Mouse (Mus musculus) spleen, postnatal 10 days (tissue): ENCODE measurements around the gene Ica1.

Experiments used
- DNase-seq, 2 experiments: peaks; one replicate each; pipeline ENCODE4 v3.0.0; 2021 to 2022; ENCODE audit warnings: low spot score in 2 of 2

Ica1 gene

DNA sequence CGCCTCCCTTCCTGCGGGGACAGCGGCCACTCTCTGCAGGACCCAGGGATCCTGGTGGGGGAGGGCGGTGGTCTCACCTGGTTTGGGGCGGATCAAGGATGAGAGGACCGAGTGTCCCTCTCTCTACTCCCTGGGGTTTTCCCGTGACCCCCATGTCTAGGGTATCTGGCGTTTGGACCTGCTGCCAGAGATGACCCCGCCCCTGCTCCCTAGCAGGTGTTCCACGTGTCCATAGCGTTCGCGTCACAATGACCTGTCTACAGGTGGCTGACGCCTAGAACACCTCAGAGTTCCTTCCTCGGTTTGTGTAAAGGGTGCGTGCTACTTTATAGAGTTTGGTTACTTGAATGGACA, at the start of gene Ica1:
TSS of gene Ica1 (minus strand) at position 193 of the 354 bp plus-strand sequence.
- no peak for DNase-seq

DNA sequence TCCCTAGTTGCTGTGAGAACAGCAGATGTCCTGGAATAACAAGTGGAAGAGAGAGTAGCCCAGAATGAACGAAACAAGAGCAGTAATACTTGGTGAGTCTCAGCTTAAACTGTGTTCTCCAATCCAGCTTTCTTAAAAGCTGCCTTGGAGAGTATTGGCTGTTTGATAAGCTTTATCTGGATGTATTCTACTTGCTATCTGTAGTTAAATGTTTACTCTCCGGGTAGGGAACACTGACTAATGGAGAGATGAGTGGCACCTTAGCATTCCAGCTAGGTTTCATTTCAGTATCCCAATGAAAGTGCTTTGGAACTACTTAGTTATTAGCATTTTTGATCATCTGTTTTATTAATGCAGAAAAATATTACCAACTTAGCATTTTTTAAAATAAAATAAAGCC, 41.6 kb upstream of the Ica1 start:
- DNase-seq = no peak

DNA sequence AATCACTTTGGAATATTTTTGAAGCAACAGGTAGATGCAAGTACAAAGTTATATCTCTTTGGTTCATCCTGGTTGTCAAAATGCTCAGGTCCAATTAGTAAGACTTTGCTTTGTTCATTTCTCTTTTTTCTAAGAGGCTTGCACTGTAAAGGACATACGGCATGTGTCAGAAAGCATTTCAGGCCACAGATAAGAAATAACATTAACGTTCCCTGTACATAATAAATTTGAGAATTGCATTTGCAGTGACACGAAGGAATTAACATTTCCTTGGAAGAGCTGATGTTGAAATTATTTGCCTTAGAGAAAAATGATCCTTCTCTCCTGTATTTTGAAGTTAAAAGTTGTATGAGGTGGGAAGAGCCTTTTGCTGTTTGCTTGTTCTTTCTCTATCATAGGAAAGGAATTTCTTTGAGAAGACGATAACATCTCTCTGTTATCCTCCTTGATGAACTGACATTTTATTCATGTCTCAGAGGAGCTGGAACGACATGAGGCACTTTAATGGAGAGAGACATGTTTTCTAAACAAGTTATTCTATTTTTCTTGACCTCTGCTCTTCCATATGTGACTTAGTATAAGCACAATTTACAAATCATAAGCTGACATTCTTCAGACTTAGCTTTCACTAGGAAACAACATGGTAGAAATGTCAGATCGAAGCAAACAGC, 36.2 kb upstream of the Ica1 start:
- no peak for DNase-seq

DNA sequence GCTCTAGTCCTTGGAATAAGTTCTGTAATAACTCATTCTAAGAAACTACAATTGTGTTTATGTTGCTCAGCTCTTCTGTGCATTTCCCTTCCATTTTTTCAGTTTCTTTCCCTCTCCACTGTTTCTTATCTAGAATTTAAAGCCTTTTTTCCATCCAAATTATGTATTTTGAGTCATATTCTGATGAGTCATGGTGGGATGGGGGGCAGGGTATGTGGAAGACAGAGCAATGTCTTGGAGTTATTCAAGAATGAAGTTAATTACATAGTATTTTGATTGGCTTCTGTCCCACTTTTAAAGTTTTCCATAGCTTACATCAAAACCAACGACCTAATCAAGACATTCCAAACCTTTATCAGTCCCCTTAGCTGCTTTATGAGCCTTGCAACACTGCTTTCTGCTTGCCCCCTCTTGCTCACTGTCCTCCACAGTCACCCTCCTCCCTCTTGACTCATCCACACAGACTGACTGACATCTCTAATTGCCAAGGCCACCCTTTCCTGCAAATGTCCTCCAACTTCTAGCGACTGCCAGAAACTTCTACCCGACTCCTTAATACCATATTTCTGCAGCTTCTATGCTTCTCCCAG, 24.4 kb upstream of the Ica1 start:
- no peak for DNase-seq

DNA sequence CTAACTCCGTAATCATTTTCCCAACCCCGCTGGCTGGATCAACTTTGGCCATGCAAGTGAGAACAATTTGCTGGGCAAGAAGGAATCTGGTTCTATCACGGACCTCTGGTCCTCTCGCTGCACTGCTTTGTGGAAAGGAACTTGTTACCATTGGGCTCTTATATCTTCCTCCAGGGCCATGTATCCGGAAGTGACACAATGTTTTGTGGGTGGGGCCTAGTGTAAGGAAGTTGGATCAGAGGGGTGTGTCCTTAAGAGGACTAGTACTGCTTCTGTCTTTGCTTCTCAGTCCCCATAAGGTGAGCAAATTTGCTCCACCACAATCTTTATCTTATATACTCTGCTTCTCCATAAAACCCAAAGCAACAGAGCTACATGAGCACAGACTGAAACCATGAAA, 14.1 kb upstream of the Ica1 start:
- DNase-seq = no peak

DNA sequence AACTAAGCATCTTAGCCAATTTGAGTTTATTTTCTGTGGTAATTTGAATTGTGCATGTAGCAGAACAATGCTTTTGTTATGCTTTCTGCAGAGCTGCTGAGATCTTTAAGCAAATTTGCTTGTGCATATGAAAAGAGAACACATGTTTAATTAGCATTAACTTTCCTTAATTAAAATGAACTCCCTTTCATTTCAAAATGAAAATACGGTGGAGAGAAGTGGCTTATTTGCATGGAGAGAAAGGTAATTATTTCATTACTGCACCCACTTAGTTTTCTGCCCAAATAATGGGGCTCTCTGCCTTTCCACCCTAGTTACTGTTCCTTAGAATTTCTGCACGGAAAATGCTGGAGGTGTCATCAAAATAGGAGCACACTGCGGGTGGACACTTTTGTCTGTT, 13.5 kb upstream of the Ica1 start:
- no peak for DNase-seq

DNA sequence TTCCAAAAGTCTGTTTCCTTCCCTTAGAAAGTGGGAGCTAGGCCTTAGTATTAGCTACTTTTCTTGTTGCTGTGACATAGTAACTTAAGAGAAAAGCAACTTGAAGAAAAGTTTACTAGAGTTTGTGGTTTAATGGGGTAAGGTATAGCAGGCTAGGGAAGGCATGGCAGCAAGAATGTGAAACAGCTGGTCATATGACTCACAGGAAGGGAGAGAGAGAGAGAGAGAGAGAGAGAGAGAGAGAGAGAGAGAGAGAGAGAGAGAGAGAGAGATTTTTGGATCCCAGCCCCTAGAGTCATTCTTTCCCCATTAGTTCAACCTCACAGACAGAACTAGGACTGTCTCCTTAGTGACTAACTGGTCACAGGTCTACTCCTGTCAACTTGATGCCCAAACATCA, 2.3 kb upstream of the Ica1 start:
- DNase-seq = no peak

DNA sequence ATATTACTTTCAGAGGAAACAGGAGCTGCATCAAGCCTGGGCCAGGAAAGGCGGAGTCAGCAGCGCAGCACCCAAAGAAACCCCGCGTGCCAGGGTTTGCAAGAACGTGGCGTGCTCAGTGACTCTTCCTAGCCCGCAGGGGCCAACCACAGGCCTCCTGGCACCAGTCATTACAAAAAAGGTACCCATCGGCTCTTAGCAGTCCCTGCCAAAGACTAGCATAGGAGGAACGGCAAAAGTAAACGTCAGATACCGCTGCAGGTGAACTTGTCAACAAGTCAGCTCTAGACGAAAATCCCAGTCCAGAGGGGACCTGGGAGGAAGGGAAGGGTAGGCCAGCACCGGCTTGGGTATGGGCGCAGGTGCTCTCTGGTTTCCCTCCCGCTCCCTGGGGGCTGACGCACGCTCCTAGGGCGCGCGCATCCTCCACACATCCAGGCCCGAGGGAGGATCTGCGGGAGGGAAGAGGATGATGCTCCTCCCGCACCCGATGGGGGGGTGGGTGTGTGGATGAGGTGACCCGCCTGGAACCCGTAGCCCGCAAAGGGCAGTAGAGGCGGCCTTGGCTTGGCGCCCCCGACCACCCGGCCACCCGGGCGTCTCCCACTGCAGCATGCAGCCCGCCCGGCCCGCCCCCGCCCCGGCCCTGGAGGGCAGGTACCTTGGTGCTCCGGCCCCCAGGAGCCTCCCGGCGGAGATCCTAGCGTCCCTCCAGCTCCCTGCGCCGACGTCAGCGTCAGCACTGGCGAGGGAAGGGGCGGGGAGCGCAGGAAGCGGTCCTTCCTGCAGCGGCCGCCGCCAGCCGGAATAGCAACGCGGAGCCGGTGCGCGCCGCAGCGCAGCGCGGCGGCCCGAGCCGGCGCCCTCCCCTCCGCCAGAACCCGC, 635 bp downstream of the Ica1 start:
- peak in 1 of 2 experiments; percentile 21 for DNase-seq

DNA sequence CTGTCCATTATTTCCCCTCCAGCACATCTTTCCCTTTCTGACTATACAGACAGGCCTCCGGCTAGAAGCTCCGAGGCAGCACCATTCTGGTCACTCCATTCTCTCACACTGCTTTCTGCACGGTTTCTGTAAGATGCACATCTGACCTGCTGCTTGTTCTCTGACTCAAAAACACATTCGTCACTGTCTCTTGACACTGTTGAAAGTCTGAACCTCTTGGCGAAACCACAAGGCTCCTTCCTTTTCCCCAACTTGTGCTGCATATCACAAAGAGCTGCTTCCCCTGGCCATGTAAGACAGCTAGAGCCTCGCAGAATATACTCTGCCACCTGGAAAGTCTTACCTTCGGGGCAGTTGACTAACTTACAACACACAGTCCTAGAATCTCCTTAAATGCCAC, 6.7 kb downstream of the Ica1 start:
- DNase-seq = no peak

DNA sequence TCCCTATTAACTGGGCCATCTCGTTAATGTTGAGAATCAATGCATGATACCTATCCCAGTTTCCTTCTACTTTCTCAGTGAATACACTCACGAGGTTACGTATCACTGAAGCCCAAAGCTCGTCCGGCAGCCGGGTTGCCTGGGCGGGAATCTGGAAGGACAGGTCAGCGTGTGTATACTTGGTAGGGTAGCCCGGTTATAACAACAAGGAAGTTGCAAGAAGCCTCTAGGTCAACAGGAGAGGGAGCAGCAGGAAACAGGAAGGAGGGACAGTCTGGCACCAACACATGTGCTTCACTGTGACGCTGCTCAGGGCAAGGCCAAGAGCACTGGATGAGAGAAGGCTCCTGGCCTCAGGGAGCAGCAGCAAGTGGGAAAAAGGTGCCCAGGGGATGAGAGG, 7.9 kb downstream of the Ica1 start:
- DNase-seq = no peak

DNA sequence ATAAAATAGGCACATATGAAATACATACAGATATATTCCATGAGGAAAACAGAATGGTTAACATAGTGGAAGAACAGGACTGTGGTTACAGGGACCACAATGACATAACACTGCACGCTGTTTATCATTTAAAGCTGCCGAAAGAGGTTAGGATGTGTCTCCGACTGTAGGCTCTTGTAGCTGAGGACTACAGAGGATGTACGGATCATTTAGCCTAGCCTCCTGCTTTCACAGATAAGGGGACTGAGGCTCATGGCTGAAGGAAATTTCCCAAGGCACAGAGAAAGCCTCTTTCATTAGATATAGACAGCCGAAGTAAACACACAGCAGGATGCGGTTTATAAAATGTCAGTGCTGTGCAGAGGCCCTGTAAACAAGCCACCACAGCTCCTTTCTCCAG, 8.5 kb downstream of the Ica1 start:
- no peak for DNase-seq

DNA sequence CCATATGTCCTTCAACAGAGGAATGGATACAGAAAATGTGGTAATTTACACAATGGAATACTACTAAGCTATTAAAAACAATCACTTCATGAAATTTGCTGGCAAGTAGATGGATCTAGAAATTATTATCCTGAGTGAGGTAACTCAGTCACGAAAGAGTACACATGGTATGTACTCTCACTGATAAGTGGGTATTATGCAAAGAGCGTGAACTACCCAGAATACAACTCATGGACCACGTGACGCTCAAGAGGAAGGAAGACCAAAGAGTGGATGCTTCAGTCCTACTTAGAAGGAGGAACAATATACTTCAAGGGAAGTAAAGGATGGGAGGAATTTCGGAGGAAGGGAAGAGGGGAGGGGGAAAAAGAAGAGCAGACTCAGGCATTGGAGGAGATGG, 11.6 kb downstream of the Ica1 start:
- DNase-seq = no peak

DNA sequence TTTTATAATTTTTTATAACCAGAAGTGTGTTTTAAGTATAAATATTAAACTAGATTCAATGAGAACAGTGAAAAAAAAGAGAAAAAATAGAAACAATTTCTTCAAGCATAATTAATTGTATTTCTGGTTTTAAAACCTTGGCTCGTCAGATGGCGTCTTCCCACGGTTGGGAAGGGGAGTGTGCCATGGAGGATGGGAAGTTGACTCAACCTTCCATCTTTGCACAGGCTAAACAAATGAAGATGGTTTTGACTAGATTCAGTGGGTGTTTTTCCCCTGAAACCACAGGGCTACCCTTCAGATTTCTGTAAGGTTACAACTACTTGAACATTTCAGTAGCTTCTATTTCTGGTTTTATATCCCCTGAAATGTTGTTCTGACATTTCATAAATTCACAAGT, 12.5 kb downstream of the Ica1 start:
- no peak for DNase-seq

DNA sequence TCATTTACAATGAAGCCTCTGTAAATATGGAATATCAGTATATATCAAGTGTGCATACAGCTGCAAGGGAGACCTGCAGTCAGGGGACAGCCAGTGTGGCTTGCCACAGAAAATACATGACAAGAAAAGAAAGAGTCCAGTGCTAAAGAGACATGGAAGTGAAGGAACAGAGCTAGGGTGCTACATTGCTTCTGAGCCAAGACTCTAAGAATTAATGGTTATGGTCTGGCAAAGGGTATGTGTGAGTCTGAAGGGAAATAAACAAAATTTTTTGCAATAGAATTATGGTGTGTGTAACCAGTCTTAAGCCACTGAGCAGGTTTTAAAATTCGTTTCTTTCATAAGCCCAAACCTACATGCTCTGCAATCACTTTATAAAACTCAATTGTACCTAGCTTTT, 13.2 kb downstream of the Ica1 start:
- DNase-seq = no peak

DNA sequence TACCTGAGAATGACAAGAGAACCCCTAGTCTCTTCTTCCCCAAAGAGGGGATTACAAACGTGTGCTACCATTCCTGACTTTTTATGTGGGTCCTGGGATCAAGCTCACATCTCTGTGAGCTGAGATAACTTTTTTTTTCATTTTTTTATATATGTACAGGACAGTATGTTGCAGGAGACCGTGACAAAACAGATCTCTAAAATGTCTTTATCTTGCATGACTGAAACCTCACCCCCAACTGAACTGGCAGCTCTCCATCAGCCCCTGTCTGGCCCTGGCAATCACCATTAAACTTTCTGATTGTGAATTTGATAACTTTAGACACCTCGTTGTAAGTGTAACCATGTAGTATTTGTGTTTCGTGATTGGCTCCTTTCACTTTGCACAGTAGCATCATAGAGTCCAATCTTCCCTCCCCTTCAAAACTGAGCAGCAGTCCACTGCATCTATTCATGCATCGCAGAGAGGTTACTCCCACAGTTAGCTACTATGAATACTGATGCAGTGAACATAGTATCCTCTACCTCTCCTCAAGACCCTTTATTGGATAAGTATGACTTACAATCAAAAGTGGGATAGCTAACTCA, 17.5 kb downstream of the Ica1 start:
- DNase-seq = no peak

DNA sequence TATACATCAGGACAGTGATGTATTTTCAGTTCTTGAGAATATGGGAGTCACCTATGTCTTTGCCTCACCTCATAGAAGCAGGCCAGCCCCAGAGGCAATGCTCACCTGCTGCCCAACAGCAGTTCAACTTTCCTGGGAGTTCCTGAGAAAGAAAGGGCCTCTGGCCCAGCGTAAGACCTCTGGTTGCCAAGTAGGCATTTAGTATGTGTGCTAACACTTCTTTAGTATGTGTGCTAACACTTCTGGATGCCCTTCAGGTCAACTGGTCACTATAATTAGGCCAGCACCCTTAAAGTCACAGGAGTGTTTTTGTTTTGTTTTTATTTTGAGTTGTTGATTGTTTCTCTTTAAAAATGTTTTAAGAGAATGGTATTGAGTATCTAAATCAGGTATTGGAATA, 18.4 kb downstream of the Ica1 start:
- no peak for DNase-seq

DNA sequence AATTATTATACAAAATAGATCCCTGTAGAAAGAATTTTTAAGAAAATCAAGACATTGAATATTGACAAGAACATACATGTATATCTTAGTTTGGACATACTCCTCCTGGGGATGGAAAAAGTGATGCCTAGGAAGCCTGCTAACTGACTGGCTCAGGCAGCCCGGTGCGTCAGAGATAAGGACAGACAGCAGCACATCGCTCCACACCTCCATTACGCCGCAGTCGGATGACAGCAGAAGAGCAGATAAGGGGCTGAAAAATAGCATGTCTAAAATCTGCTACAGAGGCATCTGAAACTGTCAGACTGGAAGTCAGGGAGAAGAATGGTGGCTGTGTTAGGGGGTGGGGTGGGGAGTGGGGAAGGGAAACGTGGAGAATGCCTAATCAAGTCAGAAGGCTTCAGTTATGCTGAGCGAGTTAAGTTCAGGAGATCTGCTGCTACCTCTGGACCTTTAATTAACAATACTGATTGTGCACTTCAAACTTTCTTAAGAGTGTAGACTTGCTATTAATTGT, 22.5 kb downstream of the Ica1 start:
- DNase-seq = peak in 1 of 2 experiments; percentile 45

DNA sequence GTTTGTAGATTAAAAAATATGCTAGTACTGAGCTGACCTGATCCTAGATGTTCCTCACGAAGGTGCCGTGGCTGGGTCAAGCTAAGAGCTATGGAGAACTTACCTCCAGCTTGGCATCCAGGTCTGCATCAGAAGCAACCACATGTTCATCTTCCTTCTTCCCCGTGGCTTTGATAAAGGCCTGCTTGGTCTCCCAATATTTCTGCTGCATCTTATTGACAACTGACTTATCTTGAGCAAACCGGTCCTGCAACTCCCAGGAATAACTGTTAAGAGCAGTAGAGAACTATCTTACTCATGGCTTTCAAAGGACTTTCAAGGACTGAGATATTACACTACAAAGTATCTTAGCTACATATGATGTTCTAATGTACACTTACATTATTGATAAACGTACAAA, 23.8 kb downstream of the Ica1 start:
- DNase-seq = no peak

DNA sequence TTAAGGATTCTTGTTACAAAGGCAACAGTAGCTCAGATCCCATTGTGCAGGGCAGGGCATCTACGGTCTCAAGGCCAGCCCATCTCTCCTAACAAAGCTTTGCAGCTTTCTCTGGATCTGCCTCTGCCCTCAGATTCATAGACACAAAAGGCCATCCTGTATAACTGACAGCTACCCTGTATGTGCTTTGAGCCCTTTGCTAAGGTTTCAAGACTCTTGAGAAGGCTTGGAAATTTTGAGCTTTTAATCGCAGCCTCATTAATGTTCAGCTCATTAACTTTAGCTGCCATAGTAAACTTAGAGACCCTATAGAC, 24.6 kb downstream of the Ica1 start:
- DNase-seq = no peak

DNA sequence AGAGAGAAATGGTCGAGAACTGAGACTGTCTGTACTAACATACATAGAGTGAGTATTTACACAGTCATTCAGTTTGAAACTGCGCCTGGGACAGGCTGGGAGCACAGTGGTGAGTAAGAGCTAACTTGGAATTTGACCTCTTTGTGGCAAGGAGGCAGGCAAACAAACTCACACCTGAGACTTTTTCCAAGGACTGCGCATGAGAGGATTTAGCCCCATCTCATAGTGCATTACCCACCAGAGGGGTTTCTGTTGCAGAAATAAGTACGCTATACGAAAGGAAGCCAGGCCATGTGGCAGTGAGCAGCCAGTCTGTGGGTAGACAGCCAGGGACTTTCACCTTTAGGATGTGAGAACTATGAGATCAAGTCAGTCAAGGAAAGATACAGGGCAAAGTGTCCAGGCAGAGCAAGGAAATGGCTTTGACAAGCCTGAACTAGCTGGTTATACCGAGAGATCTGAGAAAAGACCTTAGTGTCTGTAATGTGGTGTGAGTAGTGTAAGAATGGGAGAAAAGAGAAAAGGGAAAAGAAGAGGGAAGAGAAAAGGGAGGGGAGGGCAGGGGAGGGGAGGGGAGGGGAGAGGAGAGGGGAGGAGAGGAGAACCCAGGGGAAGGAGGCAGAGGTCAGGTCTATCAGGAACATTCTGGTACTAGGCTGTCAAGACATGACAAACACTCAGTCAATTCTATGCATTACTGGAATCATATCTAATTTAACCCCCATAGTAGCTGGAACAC, 25.1 kb downstream of the Ica1 start:
- no peak for DNase-seq

DNA sequence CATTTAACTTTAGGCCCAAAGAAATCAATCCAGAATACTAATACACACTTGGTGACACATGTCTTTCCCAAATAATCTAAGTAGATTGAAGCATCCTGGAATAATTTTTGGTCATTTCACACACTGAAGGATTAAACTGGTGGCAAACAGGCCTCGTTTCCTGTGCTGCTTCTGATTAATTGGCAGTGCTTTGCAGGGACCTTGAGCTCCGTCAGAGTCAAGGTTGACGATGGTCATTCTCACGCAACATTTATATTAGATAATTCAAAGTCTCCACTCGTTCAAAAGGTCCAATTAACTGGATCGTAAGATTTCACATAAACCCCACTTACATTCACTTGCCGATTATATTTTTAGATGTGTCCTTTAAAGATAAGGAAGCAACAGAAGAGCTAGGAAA, 33.4 kb downstream of the Ica1 start:
- no peak for DNase-seq

DNA sequence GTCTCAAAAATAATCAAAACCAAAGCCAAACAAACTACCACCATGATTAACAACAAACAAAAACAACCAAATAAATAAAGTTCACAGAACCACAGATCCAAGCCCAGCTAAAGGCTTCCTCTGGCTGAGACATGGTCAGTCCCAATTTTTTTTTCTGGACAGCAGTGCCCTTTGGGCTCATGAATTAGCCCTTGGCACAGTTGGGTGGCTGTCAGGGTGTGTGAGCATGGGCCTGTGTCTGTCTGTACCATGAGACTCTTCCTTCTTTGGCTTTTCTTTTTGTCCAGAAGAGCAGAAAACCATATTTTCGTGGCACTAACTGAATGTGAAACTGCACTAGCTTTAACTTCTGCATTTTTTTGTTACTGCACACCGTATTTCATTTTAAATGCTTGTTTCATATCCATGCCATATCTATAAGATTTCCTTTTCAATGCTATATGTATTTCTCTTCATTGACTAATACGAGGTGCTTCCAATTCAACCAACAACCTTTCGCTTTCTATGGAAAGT, 34.0 kb downstream of the Ica1 start:
- DNase-seq = no peak
